Mouse (Mus musculus) lung, postnatal 0 days (tissue): ENCODE data around the gene Acap1.

Experiments
- CTCF ChIP-seq: IDR thresholded peaks from 2 replicates; pipeline ENCODE4 v1.5.1; 2016; ENCODE audit warnings: antibody characterized with exemption, mild to moderate bottlenecking
- EP300 ChIP-seq: IDR thresholded peaks from 2 replicates; pipeline ENCODE4 v1.6.1; 2016; ENCODE audit warnings: antibody characterized with exemption, mild to moderate bottlenecking, control low read depth

- no peak for TF ChIP-seq CTCF
- no peak for TF ChIP-seq EP300
These were observed 14.8 kb upstream of the Acap1 start for GRCm38 (mm10) chr11:69910177-69910576.
